Mouse (Mus musculus) embryonic facial prominence, embryonic 13.5 days (tissue): ENCODE measurements at regions not wholly inside any gene's neighbourhood (a gene's known extent, or its start where the extent isn't known, plus 50 kb on each side); places are given as distances from the start of the nearest gene placed in this dataset.

Source experiments
- ATAC-seq: fragments of 200-750 bp; cut with Nextera tagmentation; 2 replicates; pipeline ENCODE4 v1.8.0; 2017; ENCODE audit warnings: low read depth; ENCODE audit not compliant: insufficient number of reproducible peaks, insufficient read depth, low FRiP score, low TSS enrichment
- H3K27ac ChIP-seq: fragments of 300-500 bp; sonication (generic); 2 replicates; pipeline ENCODE4 v1.5.1; 2015; ENCODE audit warnings: moderate library complexity, mild to moderate bottlenecking, inconsistent platforms
- H3K27me3 ChIP-seq: fragments of 300-500 bp; sonication (generic); 2 replicates; pipeline ENCODE4 v1.6.1; 2015; ENCODE audit warnings: mild to moderate bottlenecking, inconsistent platforms
- H3K36me3 ChIP-seq: fragments of 300-500 bp; sonication (generic); 2 replicates; pipeline ENCODE4 v1.6.1; 2015; ENCODE audit warnings: mild to moderate bottlenecking, inconsistent platforms
- H3K4me1 ChIP-seq: fragments of 300-500 bp; sonication (generic); 2 replicates; pipeline ENCODE4 v1.6.1; 2015; ENCODE audit warnings: inconsistent platforms
- H3K4me2 ChIP-seq: fragments of 300-500 bp; sonication (generic); 2 replicates; pipeline ENCODE4 v1.6.1; 2015; ENCODE audit warnings: moderate library complexity, mild to moderate bottlenecking, inconsistent platforms
- H3K4me3 ChIP-seq: fragments of 300-500 bp; sonication (generic); 2 replicates; pipeline ENCODE4 v1.5.1; 2015; ENCODE audit warnings: mild to moderate bottlenecking, inconsistent platforms
- H3K9ac ChIP-seq: fragments of 300-500 bp; sonication (generic); 2 replicates; pipeline ENCODE4 v1.6.1; 2015; ENCODE audit warnings: mild to moderate bottlenecking, inconsistent platforms
- H3K9me3 ChIP-seq: fragments of 300-500 bp; sonication (generic); 2 replicates; pipeline ENCODE4 v1.6.1; 2016; ENCODE audit warnings: inconsistent platforms
- WGBS: fragments of 180-500 bp; shearing (Covaris S2); methylation state at CpG from one replicate; pipeline ENCODE4 v1.1.7; 2015; ENCODE audit warnings: mixed read lengths; 5-methylcytosine and 5-hydroxymethylcytosine counted together

- WGBS = 93% methylated on average over 1 of the region's 1 CpGs
- H3K4me2 ChIP-seq = no peak overlapping the region
- H3K9me3 ChIP-seq = no peaks in the 10 kb centered on the region
- H3K27me3 ChIP-seq = no peaks in the 10 kb centered on the region
- H3K9ac ChIP-seq = no peak overlapping the region
- ATAC-seq = no peak
- no peaks in the 10 kb centered on the region for H3K36me3 ChIP-seq
- no peaks in the 10 kb centered on the region for H3K4me1 ChIP-seq
- H3K27ac ChIP-seq = no peak overlapping the region
- no peak overlapping the region for H3K4me3 ChIP-seq
These were observed 486.5 kb upstream of the Adamts5 start for GRCm38 (mm10) chr16:86388128-86388527.

- ATAC-seq = no peak
- no peaks in the 10 kb centered on the region for H3K9me3 ChIP-seq
- no peak overlapping the region for H3K4me3 ChIP-seq
- H3K9ac ChIP-seq = no peak overlapping the region
- H3K27ac ChIP-seq = no peak overlapping the region
- no peaks in the 10 kb centered on the region for H3K4me1 ChIP-seq
- 33% methylated on average over 3 of the region's 3 CpGs for WGBS
- H3K27me3 ChIP-seq = no peaks in the 10 kb centered on the region
- H3K36me3 ChIP-seq = no peaks in the 10 kb centered on the region
- no peak overlapping the region for H3K4me2 ChIP-seq
These were observed 476.4 kb upstream of the Adamts5 start for GRCm38 (mm10) chr16:86377991-86378390.

- H3K4me2 ChIP-seq = no peak overlapping the region
- no peak overlapping the region for H3K9ac ChIP-seq
- H3K4me1 ChIP-seq = no peaks in the 10 kb centered on the region
- H3K9me3 ChIP-seq = no peaks in the 10 kb centered on the region
- no peak overlapping the region for H3K27ac ChIP-seq
- H3K27me3 ChIP-seq = no peaks in the 10 kb centered on the region
- no peak for ATAC-seq
- no peaks in the 10 kb centered on the region for H3K36me3 ChIP-seq
- H3K4me3 ChIP-seq = no peak overlapping the region
- WGBS = 68% methylated on average over 4 of the region's 4 CpGs
These were observed 470.0 kb upstream of the Adamts5 start for GRCm38 (mm10) chr16:86371652-86372051.

GRCm38 (mm10) chr16:86368449-86368848, 466.8 kb upstream of the Adamts5 start:
- no peak for ATAC-seq
- H3K4me3 ChIP-seq = no peak overlapping the region
- no peaks in the 10 kb centered on the region for H3K36me3 ChIP-seq
- WGBS = 87% methylated on average over 5 of the region's 5 CpGs
- H3K9me3 ChIP-seq = no peaks in the 10 kb centered on the region
- H3K27me3 ChIP-seq = no peaks in the 10 kb centered on the region
- no peaks in the 10 kb centered on the region for H3K4me1 ChIP-seq
- no peak overlapping the region for H3K4me2 ChIP-seq
- H3K27ac ChIP-seq = no peak overlapping the region
- no peak overlapping the region for H3K9ac ChIP-seq

GRCm38 (mm10) chr16:86366197-86366596, 464.6 kb upstream of the Adamts5 start:
- H3K36me3 ChIP-seq = no peaks in the 10 kb centered on the region
- H3K9me3 ChIP-seq = no peaks in the 10 kb centered on the region
- H3K27me3 ChIP-seq = no peaks in the 10 kb centered on the region
- WGBS = 87% methylated on average over 1 of the region's 1 CpGs
- no peak for ATAC-seq
- H3K4me2 ChIP-seq = no peak overlapping the region
- no peak overlapping the region for H3K9ac ChIP-seq
- no peak overlapping the region for H3K4me3 ChIP-seq
- H3K4me1 ChIP-seq = no peaks in the 10 kb centered on the region
- H3K27ac ChIP-seq = no peak overlapping the region

DNA sequence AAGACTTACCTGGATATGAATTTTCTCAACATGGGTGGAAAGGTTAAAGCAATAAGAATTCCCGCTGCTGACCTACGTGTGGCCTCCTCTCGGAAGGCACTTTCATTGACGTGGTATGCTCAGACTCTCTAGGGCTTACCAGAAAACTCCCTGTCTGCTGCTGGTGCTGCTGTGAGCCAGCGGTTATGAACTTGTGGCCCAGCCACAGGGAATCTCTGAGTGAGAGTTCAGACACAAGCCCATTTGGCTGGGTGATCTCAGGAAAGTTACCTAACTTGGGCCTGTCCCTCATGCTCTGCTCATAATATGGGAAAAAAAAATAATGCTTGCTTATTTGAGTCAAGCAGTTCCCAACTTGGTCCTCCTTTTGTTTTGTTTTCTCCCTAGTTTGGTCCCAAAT, 459.5 kb upstream of the Adamts5 start:
- Histone ChIP-seq H3K9me3 (no peaks in the 10 kb centered on the region), H3K27ac (no peak overlapping the region), H3K27me3 (no peaks in the 10 kb centered on the region), H3K4me1 (no peaks in the 10 kb centered on the region), H3K36me3 (no peaks in the 10 kb centered on the region), H3K9ac (no peak overlapping the region), H3K4me3 (no peak overlapping the region), H3K4me2 (no peak overlapping the region)
- 88% methylated on average over 5 of the region's 5 CpGs for WGBS
- ATAC-seq = no peak

DNA sequence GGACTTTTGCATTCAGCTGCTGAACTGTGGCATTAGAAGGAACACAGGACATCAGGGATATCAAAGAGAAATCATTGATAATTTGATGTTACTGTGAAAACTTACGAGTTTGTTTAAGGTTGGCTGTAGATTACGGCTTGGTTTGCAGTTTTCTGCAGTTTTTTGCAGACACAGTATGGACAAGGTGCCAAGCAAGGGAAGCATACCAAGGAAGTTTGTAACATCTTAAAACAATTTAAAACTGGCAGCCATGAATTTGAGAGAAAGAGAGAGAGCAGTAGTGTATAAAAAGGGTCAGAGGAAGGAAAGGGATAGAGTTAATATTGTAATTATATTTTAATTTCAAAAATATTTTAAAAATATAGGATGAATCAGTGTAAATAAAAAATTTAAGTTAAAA, 453.4 kb upstream of the Adamts5 start:
- Histone ChIP-seq H3K4me1 (no peaks in the 10 kb centered on the region), H3K4me3 (no peak overlapping the region), H3K9me3 (no peaks in the 10 kb centered on the region), H3K27ac (no peak overlapping the region), H3K4me2 (no peak overlapping the region), H3K36me3 (no peaks in the 10 kb centered on the region), H3K9ac (no peak overlapping the region), H3K27me3 (no peaks in the 10 kb centered on the region)
- 50% methylated on average over 2 of the region's 2 CpGs for WGBS
- no peak for ATAC-seq

DNA sequence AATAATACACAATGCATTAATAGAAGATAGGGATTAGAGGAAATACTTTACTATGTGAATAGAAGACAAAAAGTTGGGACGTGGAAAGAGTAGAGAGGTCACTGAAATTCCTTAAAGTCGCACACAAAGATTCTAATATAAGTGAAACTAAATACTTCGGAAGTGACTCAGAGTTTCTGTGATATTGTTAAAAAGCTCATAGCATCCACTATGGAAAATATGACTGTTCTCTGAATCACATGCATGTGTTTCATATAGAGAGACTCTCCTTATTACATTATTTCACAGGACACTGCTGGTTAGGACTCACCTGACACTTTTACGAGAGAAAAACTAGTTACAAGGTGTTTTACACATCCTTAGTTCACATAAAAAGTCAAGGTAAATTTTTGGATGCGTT, 446.1 kb upstream of the Adamts5 start:
- Histone ChIP-seq H3K4me1 (no peaks in the 10 kb centered on the region), H3K9ac (no peak overlapping the region), H3K27me3 (no peaks in the 10 kb centered on the region), H3K9me3 (no peaks in the 10 kb centered on the region), H3K4me2 (no peak overlapping the region), H3K36me3 (no peaks in the 10 kb centered on the region), H3K27ac (no peak overlapping the region), H3K4me3 (no peak overlapping the region)
- no peak for ATAC-seq
- WGBS = 85% methylated on average over 5 of the region's 5 CpGs

- Histone ChIP-seq H3K9ac (no peak overlapping the region), H3K4me2 (no peak overlapping the region), H3K36me3 (no peaks in the 10 kb centered on the region), H3K9me3 (no peaks in the 10 kb centered on the region), H3K4me3 (no peak overlapping the region), H3K27ac (no peak overlapping the region), H3K27me3 (no peaks in the 10 kb centered on the region), H3K4me1 (no peaks in the 10 kb centered on the region)
- WGBS = 61% methylated on average over 3 of the region's 3 CpGs
- ATAC-seq = no peak
These were observed 445.3 kb upstream of the Adamts5 start for GRCm38 (mm10) chr16:86346916-86347315.

DNA sequence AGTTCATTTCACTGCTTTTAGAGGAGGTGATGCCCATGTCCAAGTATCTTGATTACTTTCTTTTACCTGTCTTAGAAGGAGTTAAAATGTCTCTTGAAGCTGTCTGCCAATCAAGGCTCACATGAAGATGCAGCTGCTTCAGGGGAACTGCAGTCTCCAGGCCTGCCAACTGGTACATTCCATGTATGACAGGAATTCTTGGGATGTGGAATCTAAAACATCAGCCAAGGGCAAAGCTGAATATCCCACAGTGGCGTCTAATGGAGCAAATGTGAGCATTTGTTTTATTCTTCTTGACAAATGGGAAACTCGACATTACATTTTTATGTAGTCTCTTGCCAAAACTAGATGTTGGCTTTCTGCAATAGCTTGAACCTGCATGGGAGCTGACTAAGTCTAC, 438.7 kb upstream of the Adamts5 start:
- no peaks in the 10 kb centered on the region for H3K9me3 ChIP-seq
- no peak overlapping the region for H3K9ac ChIP-seq
- H3K4me3 ChIP-seq = no peak overlapping the region
- ATAC-seq = no peak
- H3K27ac ChIP-seq = no peak overlapping the region
- 56% methylated on average over 2 of the region's 2 CpGs for WGBS
- no peaks in the 10 kb centered on the region for H3K4me1 ChIP-seq
- H3K4me2 ChIP-seq = no peak overlapping the region
- no peaks in the 10 kb centered on the region for H3K36me3 ChIP-seq
- H3K27me3 ChIP-seq = no peaks in the 10 kb centered on the region

DNA sequence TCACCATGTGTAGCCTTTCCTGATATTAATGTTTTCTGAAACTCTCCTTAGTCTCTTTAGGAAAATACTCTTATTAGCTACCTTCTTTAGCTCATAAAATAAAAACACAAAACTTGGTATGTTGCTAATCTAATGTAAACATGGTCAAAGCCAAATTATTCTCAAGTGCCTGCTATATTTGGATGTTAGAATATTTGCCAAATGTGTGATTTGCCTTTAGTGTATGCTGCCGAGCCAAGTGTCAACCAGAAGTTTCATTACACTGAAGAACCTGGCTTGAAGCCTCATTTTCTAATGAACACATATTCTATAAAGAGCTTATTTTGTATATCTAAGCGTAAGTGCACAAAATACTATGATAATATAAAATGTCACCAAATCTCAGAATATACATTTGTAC, 423.8 kb upstream of the Adamts5 start:
- Histone ChIP-seq H3K4me2 (no peak overlapping the region), H3K36me3 (no peaks in the 10 kb centered on the region), H3K4me1 (no peaks in the 10 kb centered on the region), H3K27me3 (no peaks in the 10 kb centered on the region), H3K4me3 (no peak overlapping the region), H3K27ac (no peak overlapping the region), H3K9ac (no peak overlapping the region), H3K9me3 (no peaks in the 10 kb centered on the region)
- ATAC-seq = no peak
- 79% methylated on average over 2 of the region's 2 CpGs for WGBS

GRCm38 (mm10) chr16:86318898-86319297, 417.3 kb upstream of the Adamts5 start:
- Histone ChIP-seq H3K9me3 (no peaks in the 10 kb centered on the region), H3K4me3 (no peak overlapping the region), H3K4me2 (no peak overlapping the region), H3K27me3 (no peaks in the 10 kb centered on the region), H3K36me3 (no peaks in the 10 kb centered on the region), H3K27ac (no peak overlapping the region), H3K9ac (no peak overlapping the region), H3K4me1 (no peaks in the 10 kb centered on the region)
- ATAC-seq = no peak
- WGBS = 67% methylated on average over 2 of the region's 2 CpGs

DNA sequence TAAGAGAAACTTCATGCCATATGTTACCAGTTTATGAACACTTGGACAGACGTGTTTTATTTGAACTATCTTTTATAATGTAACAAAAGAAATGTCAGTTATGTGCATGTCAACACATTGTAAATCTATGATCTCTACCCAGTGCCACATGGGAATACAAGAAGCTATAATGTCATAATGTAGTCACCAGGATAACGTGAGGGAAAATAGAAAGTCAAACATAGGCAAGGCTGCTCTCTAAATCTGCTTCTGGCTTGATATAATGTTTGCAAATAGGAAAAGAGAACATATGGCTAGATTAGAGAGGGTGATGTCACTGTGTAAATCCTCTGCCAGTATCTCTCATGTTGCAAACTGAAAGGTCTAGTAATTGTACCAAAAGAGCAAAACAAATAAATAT, 408.1 kb upstream of the Adamts5 start:
- H3K4me3 ChIP-seq = no peak overlapping the region
- H3K36me3 ChIP-seq = no peaks in the 10 kb centered on the region
- WGBS = 36% methylated on average over 2 of the region's 2 CpGs
- H3K27me3 ChIP-seq = no peaks in the 10 kb centered on the region
- H3K9me3 ChIP-seq = no peaks in the 10 kb centered on the region
- no peaks in the 10 kb centered on the region for H3K4me1 ChIP-seq
- H3K4me2 ChIP-seq = no peak overlapping the region
- H3K9ac ChIP-seq = no peak overlapping the region
- no peak for ATAC-seq
- no peak overlapping the region for H3K27ac ChIP-seq
